Mouse (Mus musculus) kidney, adult 2 months (tissue): ENCODE data around the gene Vpreb3. TPM values are rescaled to one million over a fixed set of nuclear protein-coding genes. Genes with fewer than 3 reads are reported as not detected.

ENCODE experiments used
- DNase-seq: peaks from one replicate; pipeline ENCODE4 v3.0.0; 2021
- H3K27ac ChIP-seq: fragments of 200-500 bp; 2 replicates; pipeline ENCODE4 v1.5.1; 2012; ENCODE audit warnings: low read depth, low read length, control low read depth, inconsistent platforms; ENCODE audit not compliant: insufficient read depth
- H3K27me3 ChIP-seq: fragments of 200-500 bp; replicated peaks from 2 replicates; pipeline ENCODE4 v1.6.1; 2012; ENCODE audit warnings: mild to moderate bottlenecking, moderate library complexity, low read length, inconsistent platforms; ENCODE audit not compliant: control insufficient read depth, insufficient read depth
- H3K36me3 ChIP-seq: fragments of 200-500 bp; 2 replicates; pipeline ENCODE4 v1.6.1; 2012; ENCODE audit warnings: mild to moderate bottlenecking, moderate library complexity, low read length, inconsistent platforms; ENCODE audit not compliant: control insufficient read depth, insufficient read depth
- H3K4me1 ChIP-seq: fragments of 200-500 bp; 2 replicates; pipeline ENCODE4 v1.6.1; 2011; ENCODE audit warnings: low read length; ENCODE audit not compliant: control insufficient read depth, insufficient read depth
- H3K4me3 ChIP-seq: fragments of 200-500 bp; 2 replicates; pipeline ENCODE4 v1.5.1; 2011; ENCODE audit warnings: mild to moderate bottlenecking, low read depth, low read length, control low read depth; ENCODE audit not compliant: insufficient read depth
- CTCF ChIP-seq: fragments of 200-500 bp; conservative IDR thresholded peaks from 2 replicates; pipeline ENCODE4 v1.5.1; 2011; ENCODE audit warnings: low read depth, mild to moderate bottlenecking, control low read depth, low read length, moderate library complexity, mixed read lengths; ENCODE audit not compliant: insufficient read depth, insufficient read length
- POLR2A ChIP-seq: fragments of 200-500 bp; IDR thresholded peaks from one replicate; pipeline ENCODE4 v1.6.1; 2011; ENCODE audit warnings: low read depth, low read length, control low read depth
- WGBS: fragments of 180-500 bp; shearing (Covaris S2); methylation state at CpG from one replicate; pipeline ENCODE4 v1.1.7; 2018; 5-methylcytosine and 5-hydroxymethylcytosine counted together
- polyA plus RNA-seq: library from polyadenylated mRNA; depleted of rRNA; stranded (reverse); fragments of >200 nt; gene quantifications from 2 replicates; pipeline ENCODE4 v1.2.3, GENCODE M21; 2012

Vpreb3 gene
- polyA plus RNA-seq, 1 experiment = 3.8 TPM

DNA sequence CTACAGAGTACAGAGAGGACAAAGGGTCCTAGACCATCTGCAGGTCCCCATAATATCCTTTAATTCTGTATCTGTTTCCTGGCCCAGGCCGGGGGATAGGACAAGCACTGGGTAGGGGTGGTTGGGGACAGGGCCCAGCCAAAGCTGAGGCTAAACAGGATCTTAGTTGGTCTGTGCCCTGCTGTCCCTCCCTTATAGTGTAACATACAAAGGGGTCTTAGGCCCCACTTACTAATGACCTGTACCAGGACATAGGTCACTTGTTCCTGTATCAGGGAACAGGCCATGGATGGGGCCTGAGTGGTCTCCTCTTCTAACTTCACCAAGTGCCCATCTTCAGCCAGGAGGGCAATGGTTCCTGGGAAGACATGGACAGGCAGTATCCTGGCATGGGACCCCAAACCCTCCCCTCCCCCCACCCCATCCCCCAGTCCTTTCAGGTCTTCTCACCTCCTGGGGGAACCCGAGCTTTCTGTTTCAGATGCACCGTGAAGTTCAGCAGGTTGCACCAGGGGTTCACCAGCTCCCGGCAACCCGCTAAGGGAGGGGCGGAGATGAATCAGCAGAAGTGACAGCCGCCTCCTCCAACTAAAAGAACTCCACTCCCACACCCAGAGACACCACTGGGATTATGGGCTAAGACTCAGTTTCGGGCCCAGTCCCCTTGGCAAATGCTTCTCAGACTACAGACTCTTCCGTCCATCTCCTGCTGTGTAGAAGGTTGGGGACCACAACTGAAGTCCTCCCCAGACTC is 3.2 kb upstream of the Vpreb3 start:
- peaks cover 5% of the 10 kb centered on the region; the same call in 1 of the 2 replicates for H3K4me1 ChIP-seq
- H3K4me3 ChIP-seq = no peak overlapping the region
- no peak for DNase-seq
- no peaks in the 10 kb centered on the region for H3K36me3 ChIP-seq
- 50% methylated on average over 9 of the region's 9 CpGs for WGBS
- no peaks in the 10 kb centered on the region for H3K27me3 ChIP-seq
- 0 out of 2 replicates have a peak overlapping the region, but pooled peaks have one; percentile 26 for H3K27ac ChIP-seq
- no peak for TF ChIP-seq POLR2A
- TF ChIP-seq CTCF = no peak

DNA sequence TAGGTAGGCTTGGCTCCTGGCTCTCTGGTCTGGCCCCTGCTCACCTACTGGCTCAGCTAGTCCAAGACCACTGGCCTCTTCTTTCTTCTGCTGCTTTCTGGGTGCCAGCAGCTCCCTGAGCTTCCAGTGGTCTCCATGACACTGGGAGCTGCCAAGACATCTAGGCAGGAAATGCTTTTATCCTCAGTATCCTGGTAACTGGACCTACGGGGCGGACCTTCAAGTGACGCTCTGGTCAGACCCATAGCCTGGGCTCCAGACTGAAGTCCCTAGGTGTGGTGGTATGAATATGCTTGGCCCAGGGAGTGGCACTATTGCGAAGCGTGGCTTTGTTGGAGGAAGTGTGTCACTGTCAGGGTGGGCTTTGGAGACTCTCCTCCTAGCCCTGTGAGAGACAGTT is 2.3 kb upstream of the Vpreb3 start, which contains the start of gene Gm867:
Gene Gm867 (minus strand): TSS at position 153 of the 400 bp plus-strand sequence.
- H3K4me1 ChIP-seq = no peaks in the 10 kb centered on the region; the same call in 1 of the 2 replicates
- 0 out of 2 replicates have a peak within 1 kb of the TSS, but pooled peaks have one; percentile 26 for H3K27ac ChIP-seq
- WGBS = 67% methylated on average over 5 of the region's 5 CpGs
- no peak for TF ChIP-seq CTCF
- no peak for TF ChIP-seq POLR2A
- H3K27me3 ChIP-seq = no peaks in the 10 kb centered on the region
- H3K4me3 ChIP-seq = no peak within 1 kb of the TSS
- no peaks in the 10 kb centered on the region for H3K36me3 ChIP-seq
- DNase-seq = peak; percentile 52

DNA sequence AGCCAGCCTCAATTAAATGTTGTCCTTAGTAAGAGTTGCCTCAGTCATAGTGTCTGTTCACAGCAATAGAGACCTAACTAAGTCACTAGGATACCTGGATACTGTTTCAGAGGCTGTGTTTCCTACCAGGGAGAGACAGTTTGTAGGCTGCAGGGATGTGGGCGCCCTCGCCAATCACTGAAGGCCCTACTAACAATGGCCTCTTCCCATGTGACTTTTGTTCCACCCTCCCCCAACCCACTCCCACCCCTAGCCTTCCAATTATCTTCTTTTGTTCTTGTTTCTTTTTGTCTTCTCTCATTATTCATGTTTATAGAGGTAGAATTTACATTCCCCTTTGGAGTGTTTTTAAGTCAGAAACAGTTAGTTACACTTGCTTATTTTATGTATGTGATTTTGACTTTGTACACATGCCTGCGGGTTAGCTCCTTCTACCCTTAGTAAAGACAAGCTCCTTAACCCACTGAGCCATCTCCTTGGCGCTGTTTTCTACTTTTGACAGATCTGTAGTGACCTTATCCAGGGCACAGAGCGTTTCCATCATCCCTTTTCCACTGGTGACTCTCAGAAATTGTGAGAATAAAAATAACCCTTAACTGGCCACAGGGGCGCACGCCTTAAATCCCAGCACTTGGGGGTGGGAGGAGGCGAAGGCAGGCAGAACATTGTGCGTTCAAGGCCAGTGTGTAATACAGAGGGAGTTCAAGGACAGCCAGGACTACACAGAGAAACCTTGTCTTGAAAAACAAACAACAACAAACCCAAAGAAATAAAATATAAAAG is 1.6 kb upstream of the Vpreb3 start:
- TF ChIP-seq POLR2A (no peak), CTCF (no peak)
- Histone ChIP-seq H3K27me3 (no peaks in the 10 kb centered on the region), H3K4me3 (no peak overlapping the region), H3K27ac (no peak overlapping the region), H3K36me3 (no peaks in the 10 kb centered on the region), H3K4me1 (no peaks in the 10 kb centered on the region; the same call in 1 of the 2 replicates)
- WGBS = 82% methylated on average over 9 of the region's 9 CpGs
- DNase-seq = no peak

GRCm38 (mm10) chr10:75944066-75944772 is 1.4 kb downstream of the Vpreb3 start:
- DNase-seq = peak; percentile 68
- no peak for TF ChIP-seq POLR2A
- no peak for TF ChIP-seq CTCF
- Histone ChIP-seq H3K27ac (peak overlapping the region; percentile 75), H3K36me3 (no peaks in the 10 kb centered on the region), H3K27me3 (no peaks in the 10 kb centered on the region), H3K4me3 (no peak overlapping the region), H3K4me1 (no peaks in the 10 kb centered on the region)
- 48% methylated on average over 11 of the region's 11 CpGs for WGBS

DNA sequence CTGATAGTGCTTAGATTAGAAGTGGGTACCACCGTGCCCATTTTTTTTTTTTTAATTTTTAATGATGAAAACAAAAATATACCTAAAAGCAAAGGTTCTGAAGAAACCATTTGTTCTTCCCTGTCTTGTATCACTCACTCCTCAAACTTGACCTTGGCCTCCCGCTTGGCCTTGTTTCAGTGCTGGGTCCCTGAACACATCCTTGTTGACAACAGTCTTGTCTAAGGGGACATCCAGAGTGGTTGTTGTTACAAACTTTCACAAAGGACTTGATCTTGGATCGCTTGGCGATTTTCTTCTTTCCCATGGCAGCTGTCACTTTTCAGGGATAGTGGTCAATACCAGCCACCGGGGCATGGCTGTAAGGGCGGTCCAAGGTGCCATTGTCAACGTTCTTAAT is 2.4 kb downstream of the Vpreb3 start:
- Histone ChIP-seq H3K36me3 (no peaks in the 10 kb centered on the region), H3K4me1 (no peaks in the 10 kb centered on the region), H3K27ac (no peak overlapping the region), H3K4me3 (no peak overlapping the region), H3K27me3 (no peaks in the 10 kb centered on the region)
- 93% methylated on average over 7 of the region's 7 CpGs for WGBS
- no peak for DNase-seq
- TF ChIP-seq CTCF (no peak), POLR2A (no peak)

GRCm38 (mm10) chr10:75945896-75946295 is 3.0 kb downstream of the Vpreb3 start:
- Histone ChIP-seq H3K27me3 (no peaks in the 10 kb centered on the region), H3K36me3 (no peaks in the 10 kb centered on the region), H3K4me3 (no peak overlapping the region), H3K4me1 (no peaks in the 10 kb centered on the region), H3K27ac (no peak overlapping the region)
- TF ChIP-seq CTCF (no peak), POLR2A (no peak)
- WGBS = 78% methylated on average over 7 of the region's 7 CpGs
- DNase-seq = no peak

DNA sequence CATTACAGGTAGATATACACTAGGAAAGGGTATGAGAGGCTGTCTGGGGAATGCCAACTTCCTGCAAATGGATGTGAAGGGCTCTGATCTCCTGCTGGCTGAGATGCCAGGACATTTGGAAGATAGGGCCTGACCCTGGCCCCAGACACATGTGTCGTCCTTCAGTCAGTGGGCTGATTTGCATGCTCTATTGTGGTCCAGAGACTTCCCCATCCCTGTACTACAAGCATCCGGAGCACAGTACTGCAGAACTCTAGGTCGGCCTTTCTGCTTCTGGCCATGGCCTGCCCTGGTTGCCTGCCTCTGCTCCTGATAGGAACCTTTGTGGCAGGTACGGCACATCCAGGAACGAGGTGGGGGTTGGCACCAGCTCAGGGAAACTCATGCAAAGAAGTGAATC is 5.2 kb downstream of the Vpreb3 start:
- H3K4me3 ChIP-seq = no peak overlapping the region
- 0 out of 2 replicates have a peak, but pooled peaks cover 5% of the 10 kb centered on the region for H3K4me1 ChIP-seq
- H3K27ac ChIP-seq = no peak overlapping the region
- TF ChIP-seq CTCF (no peak), POLR2A (no peak)
- no peaks in the 10 kb centered on the region for H3K36me3 ChIP-seq
- no peaks in the 10 kb centered on the region for H3K27me3 ChIP-seq
- DNase-seq = no peak
- WGBS = 89% methylated on average over 5 of the region's 5 CpGs
